Mouse (Mus musculus): ENCODE measurements around the gene Lce3e. TPM values are rescaled to one million over a fixed set of nuclear protein-coding genes. Genes with fewer than 3 reads are reported as not detected.

Lce3e gene
- polyA plus RNA-seq, 2 experiments = not detected

- no peak for ATAC-seq (ENCODE audit: insufficient read depth)
- Histone ChIP-seq H3K36me3 (replicated peaks; ENCODE audit: control insufficient read depth, insufficient read depth, low read depth) (no peaks in the 10 kb centered on the region), H3K4me1 (replicated peaks; ENCODE audit: control insufficient read depth in 2 of 2, insufficient read depth in 2 of 2, low read length in 1 of 2) (no peaks in the 10 kb centered on the region), H3K9me3 (ENCODE audit: control insufficient read depth, low read length) (no peaks in the 10 kb centered on the region), H3K27me3 (ENCODE audit: control insufficient read depth, insufficient read depth, low read length) (no peaks in the 10 kb centered on the region), H3K4me3 (ENCODE audit: insufficient read depth in 1 of 2, low read depth in 2 of 2, low read length in 2 of 2) (no peak within 1 kb of the TSS), H3K4me2 (ENCODE audit: low read depth) (no peak within 1 kb of the TSS), H3K27ac (no peak within 1 kb of the TSS), H3K9ac (replicated peaks) (no peak within 1 kb of the TSS)
- DNase-seq (ENCODE audit: low read depth in 3 of 3, low spot score in 3 of 3) = no peak
- no peak for TF ChIP-seq EP300 (IDR thresholded peaks at IDR 0.05; ENCODE audit: low read depth)
- no peak for TF ChIP-seq CTCF (IDR thresholded peaks at IDR 0.05; ENCODE audit: low read depth)
- WGBS (ENCODE audit: insufficient replicate concordance) = 64% methylated on average over 1 of the region's 1 CpGs
Observed at GRCm38 (mm10) chr3:92957090-92957489, 9.8 kb upstream of the Lce3e start, which contains the start of gene Lce3d. Gene Lce3d (plus strand): TSS chr3:92957390.

- ATAC-seq (ENCODE audit: insufficient read depth) = no peak
- no peak for TF ChIP-seq EP300 (IDR thresholded peaks at IDR 0.05; ENCODE audit: low read depth)
- no peak for TF ChIP-seq CTCF (IDR thresholded peaks at IDR 0.05; ENCODE audit: low read depth)
Observed at GRCm38 (mm10) chr3:92978484-92978883, 11.6 kb downstream of the Lce3e start.

GRCm38 (mm10) chr3:92991926-92992325 is 25.1 kb downstream of the Lce3e start, which contains the start of gene Lce3f:
Gene Lce3f (plus strand): TSS chr3:92992226.
- ATAC-seq (ENCODE audit: insufficient read depth) (no peak), DNase-seq (ENCODE audit: low read depth in 3 of 3, low spot score in 3 of 3) (no peak)
- no peaks in the 10 kb centered on the region for H3K9me3 ChIP-seq (ENCODE audit: control insufficient read depth, low read length)
- H3K36me3 ChIP-seq (replicated peaks; ENCODE audit: control insufficient read depth, insufficient read depth, low read depth) = no peaks in the 10 kb centered on the region
- H3K4me3 ChIP-seq (ENCODE audit: insufficient read depth in 1 of 2, low read depth in 2 of 2, low read length in 2 of 2) = no peak within 1 kb of the TSS
- H3K9ac ChIP-seq (replicated peaks) = no peak within 1 kb of the TSS
- no peak within 1 kb of the TSS for H3K4me2 ChIP-seq (ENCODE audit: low read depth)
- no peak within 1 kb of the TSS for H3K27ac ChIP-seq
- H3K4me1 ChIP-seq (replicated peaks; ENCODE audit: control insufficient read depth in 2 of 2, insufficient read depth in 2 of 2, low read length in 1 of 2) = no peaks in the 10 kb centered on the region
- TF ChIP-seq EP300 (IDR thresholded peaks at IDR 0.05; ENCODE audit: low read depth) = no peak
- no peak for TF ChIP-seq CTCF (IDR thresholded peaks at IDR 0.05; ENCODE audit: low read depth)
- H3K27me3 ChIP-seq (ENCODE audit: control insufficient read depth, insufficient read depth, low read length) = no peaks in the 10 kb centered on the region

More at GRCm38 (mm10) chr3:92978484-92978883, 11.6 kb downstream of the Lce3e start:
- no peaks in the 10 kb centered on the region for H3K4me1 ChIP-seq (replicated peaks; ENCODE audit: control insufficient read depth in 2 of 2, insufficient read depth in 2 of 2, low read length in 1 of 2)
- no peak overlapping the region for H3K4me2 ChIP-seq (ENCODE audit: low read depth)
- H3K9ac ChIP-seq (replicated peaks) = no peak overlapping the region
- no peak overlapping the region for H3K4me3 ChIP-seq (ENCODE audit: insufficient read depth in 1 of 2, low read depth in 2 of 2, low read length in 2 of 2)
- DNase-seq (ENCODE audit: low read depth in 3 of 3, low spot score in 3 of 3) = no peak
- H3K27ac ChIP-seq = no peak overlapping the region
- 53% methylated on average over 2 of the region's 2 CpGs for WGBS (ENCODE audit: insufficient replicate concordance)
- H3K9me3 ChIP-seq (ENCODE audit: control insufficient read depth, low read length) = no peaks in the 10 kb centered on the region
- H3K27me3 ChIP-seq (ENCODE audit: control insufficient read depth, insufficient read depth, low read length) = no peaks in the 10 kb centered on the region
- H3K36me3 ChIP-seq (replicated peaks; ENCODE audit: control insufficient read depth, insufficient read depth, low read depth) = no peaks in the 10 kb centered on the region

- H3K27me3 ChIP-seq (ENCODE audit: control insufficient read depth, insufficient read depth, low read length) = no peaks in the 10 kb centered on the region
- WGBS (ENCODE audit: insufficient replicate concordance) = 4% methylated on average over 7 of the region's 7 CpGs
- peak; percentile 84 for TF ChIP-seq CTCF (IDR thresholded peaks at IDR 0.05; ENCODE audit: low read depth)
- TF ChIP-seq EP300 (IDR thresholded peaks at IDR 0.05; ENCODE audit: low read depth) = no peak
- H3K9me3 ChIP-seq (ENCODE audit: control insufficient read depth, low read length) = no peaks in the 10 kb centered on the region
- no peak overlapping the region for H3K27ac ChIP-seq
- ATAC-seq (ENCODE audit: insufficient read depth) = no peak
- no peak overlapping the region for H3K9ac ChIP-seq (replicated peaks)
- H3K4me1 ChIP-seq (replicated peaks; ENCODE audit: control insufficient read depth in 2 of 2, insufficient read depth in 2 of 2, low read length in 1 of 2) = no peaks in the 10 kb centered on the region
- peak in 1 of 3 experiments; percentile 3 for DNase-seq (ENCODE audit: low read depth in 3 of 3, low spot score in 3 of 3)
- H3K36me3 ChIP-seq (replicated peaks; ENCODE audit: control insufficient read depth, insufficient read depth, low read depth) = no peaks in the 10 kb centered on the region
- H3K4me3 ChIP-seq (ENCODE audit: insufficient read depth in 1 of 2, low read depth in 2 of 2, low read length in 2 of 2) = no peak overlapping the region
- no peak overlapping the region for H3K4me2 ChIP-seq (ENCODE audit: low read depth)
Observed at GRCm38 (mm10) chr3:92998691-92999090, 31.8 kb downstream of the Lce3e start.

GRCm38 (mm10) chr3:93000621-93001020 is 33.8 kb downstream of the Lce3e start:
- no peaks in the 10 kb centered on the region for H3K36me3 ChIP-seq (replicated peaks; ENCODE audit: control insufficient read depth, insufficient read depth, low read depth)
- DNase-seq (ENCODE audit: low read depth in 3 of 3, low spot score in 3 of 3) (no peak), ATAC-seq (ENCODE audit: insufficient read depth) (no peak)
- 56% methylated on average over 3 of the region's 3 CpGs for whole genome bisulfite sequencing (ENCODE audit: insufficient replicate concordance)
- no peak overlapping the region for H3K27ac ChIP-seq
- H3K27me3 ChIP-seq (ENCODE audit: control insufficient read depth, insufficient read depth, low read length) = no peaks in the 10 kb centered on the region
- no peak overlapping the region for H3K4me3 ChIP-seq (ENCODE audit: insufficient read depth in 1 of 2, low read depth in 2 of 2, low read length in 2 of 2)
- no peaks in the 10 kb centered on the region for H3K9me3 ChIP-seq (ENCODE audit: control insufficient read depth, low read length)
- H3K4me2 ChIP-seq (ENCODE audit: low read depth) = no peak overlapping the region
- H3K9ac ChIP-seq (replicated peaks) = no peak overlapping the region
- no peaks in the 10 kb centered on the region for H3K4me1 ChIP-seq (replicated peaks; ENCODE audit: control insufficient read depth in 2 of 2, insufficient read depth in 2 of 2, low read length in 1 of 2)
- no peak for TF ChIP-seq CTCF (IDR thresholded peaks at IDR 0.05; ENCODE audit: low read depth)
